Mouse (Mus musculus) spleen, postnatal 36 days (tissue): Measurements from ENCODE around the gene Kctd2.
"Not testable (repeated sequence)": the region's sequence is repeated elsewhere in the genome, so short reads cannot be mapped to it uniquely, and the experiment has no call there.

Source experiments
- DNase-seq, 2 experiments: peaks; one replicate each; pipeline ENCODE4 v3.0.0; 2022; ENCODE audit warnings: low spot score in 2 of 2, mixed read lengths in 1 of 2

The Kctd2 gene

GRCm38 (mm10) chr11:115473626-115474275, 53.8 kb downstream of the Kctd2 start:
- peak; percentile 82 to 89 for DNase-seq

GRCm38 (mm10) chr11:115475025-115475757, 55.3 kb downstream of the Kctd2 start, which contains the start of gene Armc7:
Gene Armc7, plus strand, starts transcription at chr11:115475667.
- peak; percentile 91 to 93 for DNase-seq

GRCm38 (mm10) chr11:115475758-115476237, 55.9 kb downstream of the Kctd2 start:
- DNase-seq = no peak

- DNase-seq = not testable (repeated sequence)
Measured at GRCm38 (mm10) chr11:115476630-115477029, 56.7 kb downstream of the Kctd2 start.

GRCm38 (mm10) chr11:115477388-115477787, 57.5 kb downstream of the Kctd2 start:
- DNase-seq = not testable (repeated sequence)

GRCm38 (mm10) chr11:115478296-115478938, 58.5 kb downstream of the Kctd2 start:
- DNase-seq = no peak
